Mouse (Mus musculus): Measurements from ENCODE around the gene Narfl. TPM values are rescaled to one million over a fixed set of nuclear protein-coding genes. Genes with fewer than 3 reads are reported as not detected.
A peak's percentile ranks its signal among the peaks of the same experiment; 100 is the strongest.

Gene Narfl
- total RNA-seq, 1 experiment: 27.0 TPM

GRCm38 (mm10) chr17:25754241-25754640 lies 19.3 kb upstream of the Narfl start, which contains the start of gene Msln:
TSS of gene Msln (minus strand) at chr17:25754378.
- TF ChIP-seq ZNF384 (IDR thresholded peaks at IDR 0.05; ENCODE audit: low read depth, low read length): no peak
- no peak for TF ChIP-seq MAFK (IDR thresholded peaks at IDR 0.05; ENCODE audit: insufficient read depth, low read depth, low read length)
- TF ChIP-seq CHD2 (IDR thresholded peaks at IDR 0.05; ENCODE audit: low read depth, low read length): no peak
- no peak for TF ChIP-seq ZC3H11A (IDR thresholded peaks at IDR 0.05; ENCODE audit: borderline replicate concordance, low read depth, low read length)
- no peak for TF ChIP-seq HCFC1 (IDR thresholded peaks at IDR 0.05; ENCODE audit: borderline replicate concordance, insufficient read depth, low read length)
- Histone ChIP-seq H3K9ac (ENCODE audit: insufficient read depth, low read depth, low read length, poor library complexity, severe bottlenecking) (no peak within 1 kb of the TSS), H3K27ac (ENCODE audit: insufficient read depth, low read depth, low read length, poor library complexity, severe bottlenecking) (no peak within 1 kb of the TSS)

GRCm38 (mm10) chr17:25755086-25755485 lies 18.5 kb upstream of the Narfl start:
- H3K4me1 ChIP-seq (ENCODE audit: control insufficient read depth in 2 of 2, insufficient read depth in 2 of 2, low read length in 2 of 2, poor library complexity in 1 of 2): peaks cover 15 to 31% of the 10 kb centered on the region in 2 experiments
- no peaks in the 10 kb centered on the region for H3K9me3 ChIP-seq (ENCODE audit: control insufficient read depth, insufficient read depth, low read depth, low read length)
- no peak for DNase-seq (ENCODE audit: low read depth, low spot score)
- in situ Hi-C loops (cut with MboI; ENCODE audit: low sequenced_read_pairs in 2 of 2, unreplicated experiment in 2 of 2): no loop called here
- TF ChIP-seq HCFC1 (IDR thresholded peaks at IDR 0.05; ENCODE audit: borderline replicate concordance, insufficient read depth, low read length) (no peak), CHD2 (IDR thresholded peaks at IDR 0.05; ENCODE audit: low read depth, low read length) (no peak), ZNF384 (IDR thresholded peaks at IDR 0.05; ENCODE audit: low read depth, low read length) (no peak), MAFK (IDR thresholded peaks at IDR 0.05; ENCODE audit: insufficient read depth, low read depth, low read length) (no peak), ZC3H11A (IDR thresholded peaks at IDR 0.05; ENCODE audit: borderline replicate concordance, low read depth, low read length) (no peak)
- H3K9ac ChIP-seq (ENCODE audit: insufficient read depth, low read depth, low read length, poor library complexity, severe bottlenecking): no peak overlapping the region
- H3K27ac ChIP-seq (ENCODE audit: insufficient read depth, low read depth, low read length, poor library complexity, severe bottlenecking): peak overlapping the region; percentile 50; the same call in 1 of the 2 replicates
- no peaks in the 10 kb centered on the region for H3K36me3 ChIP-seq (ENCODE audit: control insufficient read depth, insufficient read depth, low read length, poor library complexity, severe bottlenecking)
- H3K4me3 ChIP-seq (ENCODE audit: insufficient read depth in 1 of 2, low read depth in 1 of 2, low read length in 2 of 2, poor library complexity in 1 of 2, severe bottlenecking in 1 of 2): no peak overlapping the region

More at GRCm38 (mm10) chr17:25754241-25754640, 19.3 kb upstream of the Narfl start, which contains the start of gene Msln:
- no peak within 1 kb of the TSS for H3K4me3 ChIP-seq (ENCODE audit: insufficient read depth in 1 of 2, low read depth in 1 of 2, low read length in 2 of 2, poor library complexity in 1 of 2, severe bottlenecking in 1 of 2)
- no peaks in the 10 kb centered on the region for H3K36me3 ChIP-seq (ENCODE audit: control insufficient read depth, insufficient read depth, low read length, poor library complexity, severe bottlenecking)
- no peaks in the 10 kb centered on the region for H3K9me3 ChIP-seq (ENCODE audit: control insufficient read depth, insufficient read depth, low read depth, low read length)
- no peak for DNase-seq (ENCODE audit: low read depth, low spot score)
- peaks cover 14 to 28% of the 10 kb centered on the region in 2 experiments for H3K4me1 ChIP-seq (ENCODE audit: control insufficient read depth in 2 of 2, insufficient read depth in 2 of 2, low read length in 2 of 2, poor library complexity in 1 of 2)
- in situ Hi-C loops (cut with MboI; ENCODE audit: low sequenced_read_pairs in 2 of 2, unreplicated experiment in 2 of 2): no loop called here

GRCm38 (mm10) chr17:25755627-25756377 lies 17.8 kb upstream of the Narfl start:
- Histone ChIP-seq H3K4me1 (ENCODE audit: control insufficient read depth in 2 of 2, insufficient read depth in 2 of 2, low read length in 2 of 2, poor library complexity in 1 of 2) (peaks cover 15 to 31% of the 10 kb centered on the region in 2 experiments), H3K9ac (ENCODE audit: insufficient read depth, low read depth, low read length, poor library complexity, severe bottlenecking) (peak overlapping the region; percentile 1; the same call in 1 of the 2 replicates), H3K36me3 (ENCODE audit: control insufficient read depth, insufficient read depth, low read length, poor library complexity, severe bottlenecking) (no peaks in the 10 kb centered on the region), H3K27ac (ENCODE audit: insufficient read depth, low read depth, low read length, poor library complexity, severe bottlenecking) (peak overlapping the region; percentile 82), H3K9me3 (ENCODE audit: control insufficient read depth, insufficient read depth, low read depth, low read length) (no peaks in the 10 kb centered on the region), H3K4me3 (ENCODE audit: insufficient read depth in 1 of 2, low read depth in 1 of 2, low read length in 2 of 2, poor library complexity in 1 of 2, severe bottlenecking in 1 of 2) (no peak overlapping the region)
- in situ Hi-C loops (cut with MboI; ENCODE audit: low sequenced_read_pairs in 2 of 2, unreplicated experiment in 2 of 2): no loop called here
- no peak for DNase-seq (ENCODE audit: low read depth, low spot score)
- TF ChIP-seq MAFK (IDR thresholded peaks at IDR 0.05; ENCODE audit: insufficient read depth, low read depth, low read length) (no peak), ZC3H11A (IDR thresholded peaks at IDR 0.05; ENCODE audit: borderline replicate concordance, low read depth, low read length) (no peak), HCFC1 (IDR thresholded peaks at IDR 0.05; ENCODE audit: borderline replicate concordance, insufficient read depth, low read length) (no peak), CHD2 (IDR thresholded peaks at IDR 0.05; ENCODE audit: low read depth, low read length) (no peak), ZNF384 (IDR thresholded peaks at IDR 0.05; ENCODE audit: low read depth, low read length) (peak; percentile 91)

- Histone ChIP-seq H3K36me3 (ENCODE audit: control insufficient read depth, insufficient read depth, low read length, poor library complexity, severe bottlenecking) (no peaks in the 10 kb centered on the region), H3K4me1 (ENCODE audit: control insufficient read depth in 2 of 2, insufficient read depth in 2 of 2, low read length in 2 of 2, poor library complexity in 1 of 2) (peaks cover 15 to 33% of the 10 kb centered on the region in 2 experiments), H3K9me3 (ENCODE audit: control insufficient read depth, insufficient read depth, low read depth, low read length) (no peaks in the 10 kb centered on the region), H3K9ac (ENCODE audit: insufficient read depth, low read depth, low read length, poor library complexity, severe bottlenecking) (peak overlapping the region; percentile 6), H3K4me3 (ENCODE audit: insufficient read depth in 1 of 2, low read depth in 1 of 2, low read length in 2 of 2, poor library complexity in 1 of 2, severe bottlenecking in 1 of 2) (no peak overlapping the region), H3K27ac (ENCODE audit: insufficient read depth, low read depth, low read length, poor library complexity, severe bottlenecking) (peak overlapping the region; percentile 82)
- in situ Hi-C loops (cut with MboI; ENCODE audit: low sequenced_read_pairs in 2 of 2, unreplicated experiment in 2 of 2): no loop called here
- no peak for TF ChIP-seq ZNF384 (IDR thresholded peaks at IDR 0.05; ENCODE audit: low read depth, low read length)
- 0 out of 2 replicates have a peak, but pooled peaks have one; percentile 38 for TF ChIP-seq CHD2 (IDR thresholded peaks at IDR 0.05; ENCODE audit: low read depth, low read length)
- TF ChIP-seq MAFK (IDR thresholded peaks at IDR 0.05; ENCODE audit: insufficient read depth, low read depth, low read length): 0 out of 2 replicates have a peak, but pooled peaks have one; percentile 29
- no peak for TF ChIP-seq ZC3H11A (IDR thresholded peaks at IDR 0.05; ENCODE audit: borderline replicate concordance, low read depth, low read length)
- no peak for TF ChIP-seq HCFC1 (IDR thresholded peaks at IDR 0.05; ENCODE audit: borderline replicate concordance, insufficient read depth, low read length)
- peak; percentile 39 for DNase-seq (ENCODE audit: low read depth, low spot score)
Observed at GRCm38 (mm10) chr17:25756378-25757242, 17.0 kb upstream of the Narfl start.

Measured in ES-E14 (cell line).